Mouse (Mus musculus): ENCODE measurements at regions not wholly inside any gene's neighbourhood (a gene's known extent, or its start where the extent isn't known, plus 50 kb on each side); places are given as distances from the start of the nearest gene placed in this dataset.

- no peak for TF ChIP-seq CTCF (conservative IDR thresholded peaks at IDR 0.05; ENCODE audit: low read length)
- no peak; the same call in 1 of the 2 replicates for TF ChIP-seq NANOG (IDR thresholded peaks at IDR 0.05; ENCODE audit: borderline replicate concordance, low read length)
- TF ChIP-seq POU5F1 (IDR thresholded peaks at IDR 0.05; ENCODE audit: borderline replicate concordance, low read length): no peak
These were observed 78.4 kb downstream of the Gm4791 start for GRCm38 (mm10) chr9:47076946-47077345.

All from E14TG2a.4 (cell line).